Mouse (Mus musculus) testis, adult 2 months (tissue): ENCODE results near the gene Klhl42.

Source experiments
- CTCF ChIP-seq: fragments of 200-500 bp; IDR thresholded peaks from 2 replicates; pipeline ENCODE4 v1.5.1; 2012; ENCODE audit warnings: low read depth, mild to moderate bottlenecking, inconsistent platforms, low read length, moderate library complexity; ENCODE audit not compliant: control insufficient read depth, insufficient read depth, insufficient replicate concordance
- POLR2A ChIP-seq: fragments of 200-500 bp; IDR thresholded peaks from 2 replicates; pipeline ENCODE4 v1.6.1; 2012; ENCODE audit warnings: low read depth, mild to moderate bottlenecking, inconsistent platforms, low read length, moderate library complexity; ENCODE audit not compliant: control insufficient read depth

- TF ChIP-seq CTCF, result no peak
- no peak for TF ChIP-seq POLR2A
These were observed 47.1 kb downstream of the Klhl42 start for GRCm38 (mm10) chr6:147138260-147138659.
